Mouse (Mus musculus) embryo, embryonic 9.5 days (tissue): ENCODE measurements around the gene Zfp777.
A peak's percentile ranks its signal among the peaks of the same experiment; 100 is the strongest.

Experiments used
- DNase-seq: peaks from one replicate; pipeline ENCODE4 v3.0.0-alpha.2; 2017; ENCODE audit errors: extremely low spot score

The Zfp777 gene

GRCm38 (mm10) chr6:48048426-48049272, at the start of gene Zfp777:
Zfp777 (minus strand) TSS chr6:48048911.
- DNase-seq, result peak; percentile 80

GRCm38 (mm10) chr6:48086957-48087715, 38.4 kb upstream of the Zfp777 start:
- peak; percentile 6 for DNase-seq

- DNase-seq, result peak; percentile 89
These were observed 37.8 kb upstream of the Zfp777 start, which contains the start of gene Zfp746 for GRCm38 (mm10) chr6:48086471-48086878. Zfp746 (minus strand) TSS chr6:48086593.

- peak; percentile 63 for DNase-seq
These were observed 37.1 kb upstream of the Zfp777 start for GRCm38 (mm10) chr6:48085521-48086404.

GRCm38 (mm10) chr6:48083733-48084191, 35.1 kb upstream of the Zfp777 start:
- DNase-seq, result no peak

- no peak for DNase-seq
These were observed 33.2 kb upstream of the Zfp777 start for GRCm38 (mm10) chr6:48081952-48082351.

GRCm38 (mm10) chr6:48081021-48081420, 32.3 kb upstream of the Zfp777 start:
- no peak for DNase-seq

- no peak for DNase-seq
These were observed 24.6 kb upstream of the Zfp777 start for GRCm38 (mm10) chr6:48073316-48073715.

GRCm38 (mm10) chr6:48067492-48067891, 18.8 kb upstream of the Zfp777 start:
- DNase-seq, result no peak

- DNase-seq, result no peak
These were observed 16.9 kb upstream of the Zfp777 start for GRCm38 (mm10) chr6:48065587-48066075.

- no peak for DNase-seq
These were observed 15.7 kb upstream of the Zfp777 start for GRCm38 (mm10) chr6:48064451-48064850.

GRCm38 (mm10) chr6:48063940-48064339, 15.2 kb upstream of the Zfp777 start:
- DNase-seq, result no peak

- no peak for DNase-seq
These were observed 12.2 kb upstream of the Zfp777 start for GRCm38 (mm10) chr6:48060895-48061294.

- no peak for DNase-seq
These were observed 11.7 kb upstream of the Zfp777 start for GRCm38 (mm10) chr6:48060421-48060820.

- no peak for DNase-seq
These were observed 3.4 kb upstream of the Zfp777 start for GRCm38 (mm10) chr6:48052136-48052535.

- DNase-seq, result no peak
These were observed 3.0 kb upstream of the Zfp777 start for GRCm38 (mm10) chr6:48051666-48052065.

GRCm38 (mm10) chr6:48049273-48050065, 758 bp upstream of the Zfp777 start:
- DNase-seq, result no peak

GRCm38 (mm10) chr6:48047450-48048351, 1.0 kb downstream of the Zfp777 start:
- DNase-seq, result peak; percentile 65

- no peak for DNase-seq
These were observed 1.6 kb downstream of the Zfp777 start for GRCm38 (mm10) chr6:48047114-48047449.

GRCm38 (mm10) chr6:48032661-48033060, 16.1 kb downstream of the Zfp777 start:
- no peak for DNase-seq
